Mouse (Mus musculus) heart, embryonic 11.5 days (tissue): ENCODE results near the gene Frmd4b. TPM values are rescaled to one million over a fixed set of nuclear protein-coding genes. Genes with fewer than 3 reads are reported as not detected.
"Not testable (repeated sequence)": the region's sequence is repeated elsewhere in the genome, so short reads cannot be mapped to it uniquely, and the experiment has no call there.

Experiments used
- ATAC-seq: fragments of 200-750 bp; cut with Nextera tagmentation; replicated peaks from 2 replicates; pipeline ENCODE4 v1.8.0; 2017; ENCODE audit warnings: moderate library complexity; ENCODE audit not compliant: insufficient number of reproducible peaks, low FRiP score, low TSS enrichment
- H3K27ac ChIP-seq: fragments of 300-500 bp; sonication (generic); 2 replicates; pipeline ENCODE4 v1.5.1; 2014; ENCODE audit warnings: mild to moderate bottlenecking, low read depth, low read length
- H3K27me3 ChIP-seq: fragments of 300-500 bp; sonication (generic); 2 replicates; pipeline ENCODE4 v1.6.1; 2014; ENCODE audit warnings: mild to moderate bottlenecking, low read length, mixed read lengths; ENCODE audit not compliant: control insufficient read depth, insufficient read depth
- H3K36me3 ChIP-seq: fragments of 300-500 bp; sonication (generic); 2 replicates; pipeline ENCODE4 v1.6.1; 2014; ENCODE audit warnings: mild to moderate bottlenecking, low read length, moderate library complexity, mixed read lengths; ENCODE audit not compliant: control insufficient read depth, insufficient read depth
- H3K4me1 ChIP-seq: fragments of 300-500 bp; sonication (generic); 2 replicates; pipeline ENCODE4 v1.6.1; 2014; ENCODE audit warnings: low read length; ENCODE audit not compliant: control insufficient read depth, insufficient read depth
- H3K4me2 ChIP-seq: fragments of 300-500 bp; sonication (generic); 2 replicates; pipeline ENCODE4 v1.6.1; 2014; ENCODE audit warnings: mild to moderate bottlenecking, moderate library complexity
- H3K4me3 ChIP-seq: fragments of 300-500 bp; sonication (generic); 2 replicates; pipeline ENCODE4 v1.5.1; 2014; ENCODE audit warnings: low read depth, low read length
- H3K9ac ChIP-seq: fragments of 300-500 bp; sonication (generic); 2 replicates; pipeline ENCODE4 v1.6.1; 2014; ENCODE audit warnings: mild to moderate bottlenecking, low read depth, low read length, moderate library complexity
- H3K9me3 ChIP-seq: fragments of 300-500 bp; sonication (generic); replicated peaks from 2 replicates; pipeline ENCODE4 v1.6.1; 2016; ENCODE audit warnings: low read length; ENCODE audit not compliant: control insufficient read depth
- WGBS: fragments of 180-500 bp; shearing (Covaris S2); extraction: QIAGEN DNeasy Blood & Tissue Kit; methylation state at CpG from one replicate; pipeline ENCODE4 v1.1.7; 2014; ENCODE audit not compliant: insufficient replicate concordance; 5-methylcytosine and 5-hydroxymethylcytosine counted together
- polyA plus RNA-seq: library from polyadenylated mRNA; unstranded; fragments of >200 nt; fragmentation: Nextera tagmentation; extraction: Ambion mirVana; gene quantifications from 2 replicates; pipeline ENCODE4 v1.2.1, GENCODE M21; 2014

Gene Frmd4b
- polyA plus RNA-seq, 1 experiment from 2014 or later: 29.3 TPM

- Histone ChIP-seq H3K4me2 (no peak overlapping the region), H3K4me1 (peaks cover 7% of the 10 kb centered on the region; the same call in 1 of the 2 replicates), H3K36me3 (peaks cover 3% of the 10 kb centered on the region; the same call in 1 of the 2 replicates), H3K9me3 (no peaks in the 10 kb centered on the region), H3K9ac (no peak overlapping the region), H3K4me3 (no peak overlapping the region), H3K27me3 (no peaks in the 10 kb centered on the region), H3K27ac (no peak overlapping the region)
- ATAC-seq: no peak
- 33% methylated on average over 1 of the region's 1 CpGs for WGBS
These were observed 246.9 kb downstream of the Frmd4b start for GRCm38 (mm10) chr6:97370460-97370859.

GRCm38 (mm10) chr6:97363846-97364245, 253.5 kb downstream of the Frmd4b start:
- Histone ChIP-seq H3K9me3 (no peaks in the 10 kb centered on the region), H3K4me3 (no peak overlapping the region), H3K27ac (no peak overlapping the region), H3K4me1 (no peaks in the 10 kb centered on the region), H3K4me2 (no peak overlapping the region), H3K27me3 (no peaks in the 10 kb centered on the region), H3K9ac (no peak overlapping the region), H3K36me3 (no peaks in the 10 kb centered on the region)
- WGBS: 82% methylated on average over 2 of the region's 2 CpGs
- ATAC-seq: no peak

GRCm38 (mm10) chr6:97357606-97358005, 259.7 kb downstream of the Frmd4b start:
- not testable (repeated sequence) for H3K4me3 ChIP-seq, ATAC-seq

GRCm38 (mm10) chr6:97356612-97357011, 260.7 kb downstream of the Frmd4b start:
- WGBS: 42% methylated on average over 7 of the region's 7 CpGs
- Histone ChIP-seq H3K9me3 (no peaks in the 10 kb centered on the region), H3K4me1 (peaks cover 37% of the 10 kb centered on the region)

More at GRCm38 (mm10) chr6:97357606-97358005, 259.7 kb downstream of the Frmd4b start:
- H3K4me1 ChIP-seq: peaks cover 27% of the 10 kb centered on the region
- H3K9me3 ChIP-seq, H3K36me3 ChIP-seq, H3K27me3 ChIP-seq, H3K4me2 ChIP-seq, H3K9ac ChIP-seq, H3K27ac ChIP-seq: not testable (repeated sequence)
- 80% methylated on average over 2 of the region's 4 CpGs for WGBS

GRCm38 (mm10) chr6:97355141-97355540, 262.2 kb downstream of the Frmd4b start:
- Histone ChIP-seq H3K27me3 (no peaks in the 10 kb centered on the region), H3K27ac (0 out of 2 replicates have a peak overlapping the region, but pooled peaks have one; percentile 25), H3K4me3 (no peak overlapping the region), H3K4me2 (peak overlapping the region; percentile 35), H3K4me1 (peaks cover 50% of the 10 kb centered on the region), H3K9ac (no peak overlapping the region), H3K9me3 (no peaks in the 10 kb centered on the region), H3K36me3 (no peaks in the 10 kb centered on the region)
- 10% methylated on average over 8 of the region's 8 CpGs for WGBS
- no peak for ATAC-seq

More at GRCm38 (mm10) chr6:97356612-97357011, 260.7 kb downstream of the Frmd4b start:
- Histone ChIP-seq H3K4me2 (no peak overlapping the region), H3K36me3 (no peaks in the 10 kb centered on the region), H3K27ac (no peak overlapping the region), H3K27me3 (no peaks in the 10 kb centered on the region), H3K4me3 (no peak overlapping the region), H3K9ac (no peak overlapping the region)
- no peak for ATAC-seq

GRCm38 (mm10) chr6:97353933-97354332, 263.4 kb downstream of the Frmd4b start:
- Histone ChIP-seq H3K4me2 (peak overlapping the region; percentile 69), H3K27me3 (no peaks in the 10 kb centered on the region), H3K36me3 (no peaks in the 10 kb centered on the region), H3K4me3 (peak overlapping the region; percentile 47), H3K27ac (peak overlapping the region; percentile 65), H3K9me3 (no peaks in the 10 kb centered on the region), H3K4me1 (peaks cover 61% of the 10 kb centered on the region), H3K9ac (peak overlapping the region; percentile 64)
- ATAC-seq: peak; percentile 63
- WGBS: 3% methylated on average over 5 of the region's 5 CpGs

- no peaks in the 10 kb centered on the region for H3K36me3 ChIP-seq
- no peak for ATAC-seq
- H3K4me1 ChIP-seq: peaks cover 63% of the 10 kb centered on the region
- H3K9ac ChIP-seq: peak overlapping the region; percentile 64
- peak overlapping the region; percentile 65 for H3K27ac ChIP-seq
- no peaks in the 10 kb centered on the region for H3K27me3 ChIP-seq
- whole genome bisulfite sequencing: 16% methylated on average over 6 of the region's 6 CpGs
- H3K9me3 ChIP-seq: no peaks in the 10 kb centered on the region
- peak overlapping the region; percentile 69 for H3K4me2 ChIP-seq
- H3K4me3 ChIP-seq: peak overlapping the region; percentile 47
These were observed 264.0 kb downstream of the Frmd4b start for GRCm38 (mm10) chr6:97353371-97353770.

- peak overlapping the region; percentile 69 for H3K4me2 ChIP-seq
- no peaks in the 10 kb centered on the region for H3K9me3 ChIP-seq
- WGBS: 23% methylated on average over 10 of the region's 10 CpGs
- peak overlapping the region; percentile 47 for H3K4me3 ChIP-seq
- peak overlapping the region; percentile 58 for H3K9ac ChIP-seq
- H3K36me3 ChIP-seq: no peaks in the 10 kb centered on the region
- peak overlapping the region; percentile 59 for H3K27ac ChIP-seq
- ATAC-seq: no peak
- no peaks in the 10 kb centered on the region for H3K27me3 ChIP-seq
- peaks cover 66% of the 10 kb centered on the region for H3K4me1 ChIP-seq
These were observed 264.7 kb downstream of the Frmd4b start for GRCm38 (mm10) chr6:97352505-97353154.
